Mouse (Mus musculus) adrenal gland, postnatal 4 days (tissue): ENCODE measurements at regions not wholly inside any gene's neighbourhood (a gene's known extent, or its start where the extent isn't known, plus 50 kb on each side); places are given as distances from the start of the nearest gene placed in this dataset.

Experiments used
- DNase-seq, 2 experiments: peaks; one replicate each; pipeline ENCODE4 v3.0.0; 2021 to 2022; ENCODE audit warnings: low spot score in 2 of 2, mixed read lengths in 2 of 2

- no peak for DNase-seq
Observed at GRCm38 (mm10) chr14:105841888-105842287, 54.7 kb downstream of the Spry2 start.

GRCm38 (mm10) chr14:105837533-105837932, 59.1 kb downstream of the Spry2 start:
- DNase-seq, result no peak

GRCm38 (mm10) chr14:105830701-105831100, 65.9 kb downstream of the Spry2 start:
- no peak for DNase-seq

GRCm38 (mm10) chr14:105830301-105830700, 66.3 kb downstream of the Spry2 start:
- DNase-seq, result no peak

GRCm38 (mm10) chr14:105823129-105823528, 73.5 kb downstream of the Spry2 start:
- no peak for DNase-seq

- DNase-seq, result no peak
Observed at GRCm38 (mm10) chr14:105822653-105823052, 74.0 kb downstream of the Spry2 start.

GRCm38 (mm10) chr14:105819534-105819933, 77.1 kb downstream of the Spry2 start:
- no peak for DNase-seq

GRCm38 (mm10) chr14:105818841-105819240, 77.8 kb downstream of the Spry2 start:
- no peak for DNase-seq

- no peak for DNase-seq
Observed at GRCm38 (mm10) chr14:105817481-105817880, 79.1 kb downstream of the Spry2 start.

GRCm38 (mm10) chr14:105815827-105816226, 80.8 kb downstream of the Spry2 start:
- no peak for DNase-seq

GRCm38 (mm10) chr14:105815281-105815680, 81.3 kb downstream of the Spry2 start:
- no peak for DNase-seq

- DNase-seq, result no peak
Observed at GRCm38 (mm10) chr14:105813661-105814060, 83.0 kb downstream of the Spry2 start.

- no peak for DNase-seq
Observed at GRCm38 (mm10) chr14:105813097-105813496, 83.5 kb downstream of the Spry2 start.

GRCm38 (mm10) chr14:105805762-105806161, 90.9 kb downstream of the Spry2 start:
- no peak for DNase-seq

- no peak for DNase-seq
Observed at GRCm38 (mm10) chr14:105805362-105805761, 91.3 kb downstream of the Spry2 start.

GRCm38 (mm10) chr14:105804761-105805160, 91.9 kb downstream of the Spry2 start:
- DNase-seq, result no peak

GRCm38 (mm10) chr14:105803281-105803680, 93.3 kb downstream of the Spry2 start:
- DNase-seq, result no peak

GRCm38 (mm10) chr14:105802529-105803280, 93.9 kb downstream of the Spry2 start:
- no peak for DNase-seq

GRCm38 (mm10) chr14:105800142-105800925, 96.3 kb downstream of the Spry2 start:
- DNase-seq, result no peak

- DNase-seq, result no peak
Observed at GRCm38 (mm10) chr14:105799401-105799861, 97.2 kb downstream of the Spry2 start.

GRCm38 (mm10) chr14:105793010-105793702, 103.5 kb downstream of the Spry2 start:
- DNase-seq, result no peak

- no peak for DNase-seq
Observed at GRCm38 (mm10) chr14:105790441-105790840, 106.2 kb downstream of the Spry2 start.
